Mouse (Mus musculus) gastrocnemius, postnatal 10 days (tissue): ENCODE measurements around the gene Gm26727. TPM values are rescaled to one million over a fixed set of nuclear protein-coding genes. Genes with fewer than 3 reads are reported as not detected.
"Not testable (repeated sequence)": the region's sequence is repeated elsewhere in the genome, so short reads cannot be mapped to it uniquely, and the experiment has no call there.

Experiments
- DNase-seq: peaks from one replicate; pipeline ENCODE4 v3.0.0; 2021; ENCODE audit warnings: mixed read lengths
- long read RNA-seq, 2 experiments: library from polyadenylated mRNA; stranded (forward); transcript quantifications; one replicate each; pipeline ENCODE4 v2.0.0; 2021
- total RNA-seq, 2 experiments: library from RNA; stranded (reverse); gene quantifications; 2 replicates each; pipeline ENCODE4 v1.2.3; 2021

The Gm26727 gene
- total RNA-seq = not detected
- long read RNA-seq, experiment 1 = 0 reads
- long read RNA-seq, experiment 2 = 0 reads

DNA sequence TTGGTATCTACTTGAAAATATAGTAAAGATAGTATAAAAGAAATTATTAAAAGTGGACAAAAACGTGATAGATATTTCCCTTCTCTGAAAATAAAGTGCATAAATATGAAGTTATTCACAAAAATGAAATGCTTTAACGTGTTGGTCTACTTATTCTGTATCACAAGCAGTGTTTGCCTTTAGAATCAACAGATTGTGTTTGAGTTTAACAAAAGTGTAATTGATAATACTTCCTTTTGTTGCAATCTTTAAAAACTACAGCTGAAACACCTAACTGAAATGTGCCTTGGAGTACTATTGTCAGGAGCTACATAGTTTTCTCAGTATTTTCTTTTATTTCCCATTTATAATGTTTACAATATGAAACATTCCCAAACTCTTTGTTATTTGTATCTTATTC, at the start of gene Gm26727:
Gene Gm26727 (minus strand): TSS at position 101 of the 400 bp plus-strand sequence.
- DNase-seq = no peak

DNA sequence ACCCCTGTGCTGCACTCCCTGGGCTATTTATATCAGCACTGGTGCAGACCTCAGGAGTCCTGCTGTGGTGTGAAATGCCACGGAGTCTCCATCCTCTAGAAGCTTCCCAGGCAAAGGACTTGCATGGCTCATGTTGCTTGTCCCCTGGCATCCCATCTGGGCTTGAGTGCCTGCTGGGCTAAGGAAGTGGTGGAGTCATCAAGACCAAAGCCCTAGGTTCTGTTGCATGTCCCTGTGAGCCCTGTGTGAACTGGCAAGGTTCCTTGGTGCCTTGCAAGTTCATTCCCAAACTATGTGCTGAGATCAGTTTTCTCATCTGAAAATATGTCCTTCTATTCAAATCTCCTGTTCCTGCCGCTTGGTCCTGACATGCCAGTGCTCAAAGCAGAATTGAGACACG, 48.1 kb upstream of the Gm26727 start:
- peak; percentile 37 for DNase-seq

DNA sequence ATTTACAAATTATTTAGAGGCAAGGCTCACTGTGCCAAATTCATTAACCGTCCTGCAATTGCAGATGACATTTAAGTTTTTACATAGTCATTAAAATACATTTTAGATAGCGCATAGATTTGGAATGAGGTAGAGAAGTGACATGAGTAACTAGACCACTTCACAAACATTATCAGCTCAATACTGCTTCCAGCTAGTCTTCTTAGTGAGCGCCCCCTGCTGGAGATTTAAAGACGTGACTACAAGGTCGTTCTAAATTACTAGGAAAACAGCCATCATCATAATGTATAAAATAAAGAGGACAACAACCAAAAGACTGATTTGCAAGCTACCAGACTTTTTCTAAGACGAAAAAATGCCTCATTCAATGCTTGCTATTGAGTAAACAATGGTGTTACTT, 44.8 kb upstream of the Gm26727 start:
- peak; percentile 54 for DNase-seq

DNA sequence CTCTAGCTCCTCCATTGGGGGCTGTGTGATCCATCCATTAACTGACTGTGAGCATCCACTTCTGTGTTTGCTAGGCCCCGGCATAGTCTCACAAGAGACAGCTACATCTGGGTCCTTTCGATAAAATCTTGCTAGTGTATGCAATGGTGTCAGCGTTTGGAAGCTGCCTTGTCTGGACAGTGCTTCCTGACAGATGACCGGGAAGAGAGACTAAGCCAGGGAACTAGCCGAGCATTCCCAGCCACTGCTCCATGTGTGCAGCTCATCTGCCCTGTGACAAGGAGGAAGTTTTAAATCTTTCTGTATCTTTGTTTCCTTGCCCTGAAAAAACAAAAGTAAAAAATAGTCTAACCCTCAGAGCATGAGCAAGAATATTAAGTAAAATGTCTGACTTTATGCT, 37.0 kb upstream of the Gm26727 start:
- DNase-seq = not testable (repeated sequence)

DNA sequence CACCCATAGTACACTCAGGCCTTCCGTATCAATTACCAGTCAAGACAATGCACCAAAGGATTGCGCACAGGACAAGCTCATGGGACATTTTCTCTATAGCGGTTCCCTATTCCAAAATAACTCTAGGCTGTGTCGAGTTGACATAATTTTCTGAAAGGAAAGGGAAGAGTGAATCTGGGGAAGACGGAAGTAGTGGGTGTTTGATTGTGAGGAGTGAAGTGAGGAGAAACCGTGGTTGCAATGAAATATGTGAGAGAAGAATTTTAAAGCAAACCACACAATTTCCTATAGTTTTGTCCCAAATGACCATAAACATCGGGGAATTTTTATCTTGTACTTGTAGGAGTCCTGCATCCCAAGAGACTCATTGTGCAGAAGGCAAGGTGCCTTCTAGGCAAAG, 34.1 kb upstream of the Gm26727 start:
- no peak for DNase-seq

DNA sequence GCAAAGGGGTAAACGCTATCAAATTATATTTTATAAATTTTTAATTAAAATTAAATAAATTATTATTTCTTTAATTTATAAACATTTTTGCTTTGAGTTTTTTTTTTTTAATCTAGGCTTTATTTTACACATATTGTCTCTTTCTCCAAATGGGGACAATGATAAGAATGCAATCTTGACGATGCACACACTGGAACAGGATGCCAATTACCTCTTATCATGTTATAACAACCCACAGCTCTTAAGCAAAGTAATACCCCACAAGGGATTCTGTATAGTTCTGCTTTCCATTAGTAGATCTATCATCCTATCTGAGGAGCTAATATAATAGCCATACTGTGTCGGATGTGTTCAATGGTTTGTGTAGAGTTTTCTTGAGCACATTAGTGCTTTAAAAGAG, 27.9 kb upstream of the Gm26727 start:
- no peak for DNase-seq

DNA sequence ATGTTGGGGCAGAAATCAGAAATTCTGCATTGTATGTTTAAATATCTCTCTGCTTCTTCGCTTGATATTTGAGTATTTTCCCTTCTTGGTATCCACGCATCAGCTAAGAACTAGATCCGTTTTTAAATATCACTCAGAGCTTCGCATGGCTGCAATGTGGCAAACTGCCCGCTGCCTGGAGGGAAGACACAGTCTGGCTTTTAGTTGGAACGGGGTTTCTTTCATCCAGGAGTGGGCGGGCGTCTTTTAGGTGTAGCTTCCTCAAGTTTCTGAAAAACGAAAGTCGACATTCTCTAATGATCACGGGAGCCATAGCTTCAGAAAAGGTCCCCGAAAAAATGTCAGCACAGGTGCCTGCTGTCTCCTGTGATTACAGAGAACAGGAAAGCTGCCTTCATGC, 14.2 kb upstream of the Gm26727 start:
- DNase-seq = peak; percentile 57

DNA sequence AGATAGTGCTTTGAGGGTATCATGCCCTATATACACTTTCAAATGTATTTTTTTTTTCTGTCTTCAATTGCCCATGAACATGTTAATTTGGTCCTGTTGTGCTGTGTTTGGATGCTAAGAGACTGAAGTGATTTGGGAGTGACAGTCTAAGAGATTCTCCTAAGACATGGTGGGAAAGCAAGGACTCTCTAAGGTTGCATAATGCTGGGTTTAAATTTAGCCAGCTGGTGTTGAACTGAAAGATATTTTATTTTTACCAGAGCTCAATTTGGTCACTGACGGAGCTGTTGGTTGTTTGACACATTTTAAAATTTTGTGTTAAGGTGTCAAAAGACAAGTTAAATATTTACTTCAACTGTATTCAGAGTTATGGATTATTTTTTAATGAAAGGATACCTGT, 13.8 kb upstream of the Gm26727 start:
- no peak for DNase-seq

DNA sequence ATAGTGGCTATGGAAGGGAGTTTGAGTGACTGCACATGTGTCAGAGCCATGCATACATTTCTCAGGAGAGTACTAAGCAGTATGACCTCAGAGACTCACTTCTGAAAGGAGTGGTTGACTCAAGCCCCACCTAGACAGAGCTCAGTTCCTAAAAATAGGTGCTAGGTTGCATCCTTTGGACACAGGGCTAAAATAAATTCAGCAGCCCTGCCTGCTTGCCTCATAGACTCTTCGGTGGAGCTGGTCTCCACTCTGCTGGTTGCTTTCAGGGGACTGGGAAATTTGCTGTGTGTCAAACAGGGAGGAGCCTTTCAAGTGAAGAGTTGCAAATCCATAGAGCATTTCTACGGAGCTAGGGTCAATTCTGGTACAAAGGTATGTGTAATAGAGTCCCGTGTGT, 12.8 kb upstream of the Gm26727 start, which contains the start of gene Xirp2:
Gene Xirp2 (plus strand): TSS at position 223 of the 400 bp plus-strand sequence.
- peak; percentile 11 for DNase-seq

DNA sequence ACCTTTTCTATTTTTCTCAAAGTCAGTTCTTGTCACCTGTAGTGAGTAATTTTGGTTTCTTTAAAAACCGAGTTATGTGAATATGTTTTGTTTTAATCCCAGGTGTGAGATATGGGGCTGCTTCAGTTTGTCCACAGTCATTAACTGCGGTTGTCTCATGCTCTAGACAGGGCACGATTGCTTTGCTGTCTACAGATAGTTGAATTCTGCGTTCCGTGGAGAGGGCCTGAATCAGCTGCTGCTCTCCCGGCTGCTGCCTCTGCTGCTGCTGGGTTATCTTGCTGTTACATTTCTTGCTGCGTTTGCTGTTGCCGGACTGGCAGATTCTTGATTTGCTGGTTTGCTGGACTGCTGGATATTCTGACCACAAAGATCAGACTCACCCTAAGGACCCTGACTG, 5.3 kb upstream of the Gm26727 start:
- DNase-seq = no peak

DNA sequence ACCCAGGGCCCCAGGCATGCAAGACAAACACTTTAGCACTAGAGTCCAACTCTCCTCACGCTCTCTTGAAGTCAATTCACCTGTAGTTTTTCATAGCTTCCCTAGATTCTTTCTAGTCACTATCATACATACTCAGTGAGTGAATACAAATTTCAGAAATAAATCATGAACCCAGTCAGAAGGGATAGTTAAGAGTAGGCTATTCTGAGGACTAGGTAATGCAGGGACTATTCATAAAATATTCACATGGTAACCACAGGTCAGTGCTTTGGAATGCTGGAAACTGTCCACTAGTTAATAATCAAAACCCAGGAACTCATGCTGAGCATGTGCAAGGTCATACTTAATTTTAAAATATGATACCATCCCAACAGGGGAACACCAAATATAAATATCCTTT, 10.2 kb downstream of the Gm26727 start:
- no peak for DNase-seq

DNA sequence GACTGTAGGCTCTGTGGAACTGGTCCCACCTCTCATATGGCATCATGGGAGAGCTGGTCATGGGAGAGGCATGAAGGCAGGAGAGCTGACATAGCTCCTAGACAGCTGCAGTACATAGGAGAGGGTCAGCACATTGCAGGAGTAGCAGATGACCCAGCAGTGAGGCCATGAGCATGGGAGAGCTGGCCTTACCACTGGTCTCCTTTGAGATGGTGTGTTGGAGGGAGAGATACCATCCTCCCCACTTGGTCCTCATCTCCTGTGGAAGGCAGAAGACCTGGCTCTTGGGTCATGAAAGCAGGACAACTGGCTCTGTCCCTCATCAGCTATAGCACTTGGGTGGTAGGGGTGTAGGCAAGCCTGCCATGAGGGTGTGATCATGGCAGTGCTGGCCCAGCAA, 12.1 kb downstream of the Gm26727 start:
- no peak for DNase-seq

DNA sequence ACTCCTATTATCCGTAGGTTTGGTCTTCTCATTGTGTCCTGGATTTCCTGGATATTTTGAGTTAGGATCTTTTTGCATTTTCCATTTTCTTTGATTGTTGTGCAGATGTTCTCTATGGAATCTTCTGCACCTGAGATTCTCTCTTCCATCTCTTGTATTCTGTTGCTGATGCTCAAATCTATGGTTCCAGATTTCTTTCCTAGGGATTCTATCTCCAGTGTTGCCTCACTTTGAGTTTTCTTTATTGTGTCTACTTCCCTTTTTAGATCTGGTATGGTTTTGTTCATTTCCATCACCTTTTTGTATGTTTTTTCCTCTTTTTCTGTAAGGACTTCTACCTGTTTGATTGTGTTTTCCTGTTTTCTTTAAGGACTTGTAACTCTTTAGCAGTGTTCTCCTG, 19.6 kb downstream of the Gm26727 start, which contains the start of gene Gm21830:
Gene Gm21830 (plus strand): TSS at position 301 of the 400 bp plus-strand sequence.
- not testable (repeated sequence) for DNase-seq

Other genes starting within 250 kb of the Gm26727 start
- not detected for gene Gm21830, start 19.5 kb downstream of the Gm26727 start, total RNA-seq
- 100 to 1,000 TPM; 286 to 322 TPM for gene Xirp2, start 12.8 kb upstream of the Gm26727 start, total RNA-seq
- gene B3galt1, start 132.7 kb upstream of the Gm26727 start, total RNA-seq = 1 to 10 TPM; 3.1 to 4.4 TPM